Mouse (Mus musculus) embryonic facial prominence, embryonic 14.5 days (tissue): Measurements from ENCODE around the gene Gtf2ird1. TPM values are rescaled to one million over a fixed set of nuclear protein-coding genes. Genes with fewer than 3 reads are reported as not detected.

Experiments used
- ATAC-seq: fragments of 200-750 bp; cut with Nextera tagmentation; 2 replicates; pipeline ENCODE4 v1.8.0; 2017; ENCODE audit warnings: low read depth, moderate number of reproducible peaks, moderate TSS enrichment
- DNase-seq: peaks from one replicate; pipeline ENCODE4 v3.0.0-alpha.2; 2015; ENCODE audit warnings: low spot score
- H3K27ac ChIP-seq: fragments of 300-500 bp; sonication (generic); replicated peaks from 2 replicates; pipeline ENCODE4 v1.5.1; 2014; ENCODE audit warnings: low read depth, mild to moderate bottlenecking, low read length, moderate library complexity
- H3K27me3 ChIP-seq: fragments of 300-500 bp; sonication (generic); replicated peaks from 2 replicates; pipeline ENCODE4 v1.6.1; 2014; ENCODE audit warnings: low read length; ENCODE audit not compliant: control insufficient read depth, insufficient read depth
- H3K36me3 ChIP-seq: fragments of 300-500 bp; sonication (generic); 2 replicates; pipeline ENCODE4 v1.6.1; 2014; ENCODE audit warnings: low read length, mixed read lengths; ENCODE audit not compliant: control insufficient read depth, insufficient read depth
- H3K4me1 ChIP-seq: fragments of 300-500 bp; sonication (generic); 2 replicates; pipeline ENCODE4 v1.6.1; 2014; ENCODE audit warnings: antibody characterized with exemption, low read length; ENCODE audit not compliant: control insufficient read depth, insufficient read depth
- H3K4me2 ChIP-seq: fragments of 300-500 bp; sonication (generic); 2 replicates; pipeline ENCODE4 v1.6.1; 2014; ENCODE audit warnings: low read depth, mild to moderate bottlenecking, low read length, moderate library complexity, mixed read lengths
- H3K4me3 ChIP-seq: fragments of 300-500 bp; sonication (generic); 2 replicates; pipeline ENCODE4 v1.5.1; 2014; ENCODE audit warnings: low read depth, mild to moderate bottlenecking, low read length
- H3K9ac ChIP-seq: fragments of 300-500 bp; sonication (generic); 2 replicates; pipeline ENCODE4 v1.6.1; 2014; ENCODE audit warnings: low read depth, mild to moderate bottlenecking, low read length, moderate library complexity, mixed read lengths
- H3K9me3 ChIP-seq: fragments of 300-500 bp; sonication (generic); 2 replicates; pipeline ENCODE4 v1.6.1; 2016; ENCODE audit warnings: low read length; ENCODE audit not compliant: control insufficient read depth
- whole genome bisulfite sequencing: fragments of 180-500 bp; shearing (Covaris S2); extraction: QIAGEN DNeasy Blood & Tissue Kit; methylation state at CpG from one replicate; pipeline ENCODE4 v1.1.7; 2014; 5-methylcytosine and 5-hydroxymethylcytosine counted together
- microRNA-seq: library from miRNA; unstranded; fragments of <30 nt; microRNA quantifications from one replicate; pipeline ENCODE4, GENCODE M21; 2016; ENCODE audit warnings: borderline number of aligned reads
- polyA plus RNA-seq: library from polyadenylated mRNA; unstranded; fragments of >200 nt; fragmentation: Nextera tagmentation; extraction: Ambion mirVana; gene quantifications from 2 replicates; pipeline ENCODE4 v1.2.1, GENCODE M21; 2014

Gtf2ird1 gene
- polyA plus RNA-seq, 1 experiment from 2014 or later: 80.3 TPM

DNA sequence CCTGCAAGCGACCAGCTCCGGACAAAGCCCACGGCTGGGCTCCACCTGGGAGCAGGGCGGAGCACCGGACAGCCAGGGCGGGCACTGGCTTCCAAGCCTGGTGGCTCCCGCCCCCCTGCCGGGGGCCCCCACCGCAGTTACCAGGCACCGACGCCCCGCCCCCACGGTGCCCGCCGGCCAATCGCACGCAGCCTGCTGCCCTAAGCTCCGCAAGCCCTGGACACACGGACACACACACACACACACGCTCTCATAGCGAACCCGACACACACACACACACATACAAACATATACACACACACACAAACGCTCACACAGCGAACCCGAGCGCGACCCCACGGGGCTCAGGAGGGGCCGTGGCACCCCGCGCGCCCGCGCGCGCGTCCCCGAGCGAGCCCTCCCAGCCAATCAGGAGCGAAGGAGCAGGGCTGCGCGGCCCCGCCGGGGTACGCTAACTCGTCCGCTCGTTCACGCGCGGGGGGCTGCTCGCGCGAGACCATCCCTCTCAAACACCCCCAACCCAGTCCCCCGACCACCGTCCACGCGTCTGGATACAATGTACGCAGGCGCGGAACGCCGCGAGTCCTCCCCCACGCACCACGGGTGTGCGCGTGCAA, 143.0 kb downstream of the Gtf2ird1 start:
- peak; percentile 97 for DNase-seq

DNA sequence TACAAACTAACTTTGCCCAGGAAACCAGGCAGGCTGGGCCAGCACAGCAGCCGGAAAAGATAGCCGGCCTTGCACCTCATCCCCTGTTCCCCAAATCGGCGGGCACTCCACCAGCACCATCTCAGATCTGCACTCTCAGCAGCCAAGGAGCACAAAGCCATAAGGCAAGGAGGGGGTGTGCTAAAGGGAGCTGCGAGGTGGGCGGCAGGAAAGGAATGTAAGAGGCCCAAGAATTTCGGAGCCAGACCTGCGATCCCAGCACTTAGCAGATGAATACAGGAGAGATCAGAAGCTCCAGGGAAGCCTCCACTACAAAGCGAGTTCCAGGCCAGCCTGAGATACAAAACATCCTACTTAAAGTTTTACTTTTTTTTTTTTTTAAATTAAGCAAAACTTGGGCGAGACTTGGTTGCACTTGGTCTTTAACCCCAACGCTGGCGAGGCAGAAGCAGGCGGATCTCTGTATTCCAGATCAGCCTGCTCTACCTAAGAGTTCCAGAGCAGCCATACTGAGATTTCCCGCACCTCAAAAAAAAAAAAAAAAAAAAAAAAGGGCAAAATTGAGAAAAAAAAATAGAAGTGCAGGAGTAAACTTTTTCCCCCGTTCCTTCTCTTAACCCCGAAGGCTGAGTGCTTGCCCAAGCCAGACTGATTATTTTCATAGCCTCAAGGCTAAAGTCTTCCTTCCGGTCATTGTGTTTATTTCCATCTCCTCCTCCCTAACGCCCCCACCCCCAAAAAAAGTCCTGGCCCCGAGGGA, 143.6 kb downstream of the Gtf2ird1 start:
- Histone ChIP-seq H3K9me3 (no peaks in the 10 kb centered on the region), H3K9ac (peak overlapping the region; percentile 100), H3K27me3 (no peaks in the 10 kb centered on the region), H3K27ac (peak overlapping the region; percentile 100), H3K4me1 (peaks cover 24% of the 10 kb centered on the region), H3K36me3 (peaks cover 33% of the 10 kb centered on the region), H3K4me2 (peak overlapping the region; percentile 86), H3K4me3 (peak overlapping the region; percentile 78)
- DNase-seq (peak; percentile 55), ATAC-seq (no peak)
- WGBS: 4% methylated on average over 19 of the region's 19 CpGs

More for the DNA sequence above, 143.0 kb downstream of the Gtf2ird1 start:
- Histone ChIP-seq H3K27ac (peak overlapping the region; percentile 100), H3K9me3 (no peaks in the 10 kb centered on the region), H3K4me2 (peak overlapping the region; percentile 86), H3K27me3 (no peaks in the 10 kb centered on the region), H3K9ac (peak overlapping the region; percentile 100), H3K36me3 (peaks cover 28% of the 10 kb centered on the region), H3K4me3 (peak overlapping the region; percentile 78), H3K4me1 (peaks cover 24% of the 10 kb centered on the region)
- under 1% methylated on average over 38 of the region's 68 CpGs for WGBS
- ATAC-seq: peak; percentile 79

DNA sequence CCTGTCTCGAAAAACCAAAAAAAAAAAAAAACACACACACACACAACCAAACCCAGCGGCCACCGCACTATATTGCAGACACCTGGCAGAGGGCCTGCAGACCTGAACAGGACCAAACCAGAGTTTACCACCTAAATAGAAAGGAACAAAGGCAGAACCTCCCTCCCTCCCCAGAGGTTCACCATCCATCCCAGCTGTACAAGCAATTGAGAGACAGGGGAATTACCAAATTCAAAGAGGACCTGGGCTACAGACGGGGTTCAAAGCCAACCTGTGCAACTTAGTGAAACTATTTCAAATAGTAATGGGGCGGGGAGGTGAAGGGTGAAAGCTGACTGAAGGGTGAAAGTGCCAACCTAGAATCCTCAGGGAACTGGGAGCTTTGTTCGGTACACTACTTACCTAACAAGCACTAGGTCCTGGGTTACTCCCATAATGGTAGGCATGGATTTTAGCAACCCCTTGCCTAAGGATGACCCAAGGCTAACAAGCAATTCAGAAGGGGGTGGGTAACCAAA, 144.6 kb downstream of the Gtf2ird1 start:
- Histone ChIP-seq H3K4me2 (peak overlapping the region; percentile 86), H3K4me3 (peak overlapping the region; percentile 78), H3K36me3 (peaks cover 42% of the 10 kb centered on the region), H3K9me3 (no peaks in the 10 kb centered on the region), H3K27ac (peak overlapping the region; percentile 100), H3K4me1 (peaks cover 19% of the 10 kb centered on the region), H3K9ac (peak overlapping the region; percentile 100), H3K27me3 (no peaks in the 10 kb centered on the region)
- DNase-seq (no peak), ATAC-seq (no peak)
- WGBS: 54% methylated on average over 6 of the region's 6 CpGs

DNA sequence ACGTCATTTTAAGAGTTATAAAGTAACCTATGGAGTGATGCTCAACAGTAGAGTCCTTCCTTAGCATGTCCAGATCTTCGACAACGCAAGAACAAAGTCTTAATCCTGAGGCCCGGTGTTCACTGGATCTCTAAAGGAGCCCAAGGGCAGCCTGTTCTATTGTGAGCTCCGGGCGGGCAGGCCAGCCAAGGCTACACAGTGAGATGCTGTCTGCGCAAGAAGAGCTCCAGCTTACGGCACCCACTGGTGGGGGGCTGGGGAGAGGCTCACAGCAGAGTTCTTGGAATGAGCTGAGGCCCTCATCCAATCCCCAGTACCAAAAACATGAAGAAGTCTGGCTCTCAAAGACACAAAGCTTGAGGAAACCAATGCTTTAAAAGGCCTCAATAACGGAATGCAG, 146.3 kb downstream of the Gtf2ird1 start:
- no peak overlapping the region for H3K27ac ChIP-seq
- ATAC-seq (no peak), DNase-seq (no peak)
- H3K9ac ChIP-seq: no peak overlapping the region
- 95% methylated on average over 9 of the region's 9 CpGs for WGBS
- peaks cover 56% of the 10 kb centered on the region for H3K36me3 ChIP-seq
- H3K9me3 ChIP-seq: no peaks in the 10 kb centered on the region
- H3K4me1 ChIP-seq: peaks cover 10% of the 10 kb centered on the region; the same call in 1 of the 2 replicates
- H3K27me3 ChIP-seq: no peaks in the 10 kb centered on the region
- no peak overlapping the region for H3K4me3 ChIP-seq
- no peak overlapping the region for H3K4me2 ChIP-seq

DNA sequence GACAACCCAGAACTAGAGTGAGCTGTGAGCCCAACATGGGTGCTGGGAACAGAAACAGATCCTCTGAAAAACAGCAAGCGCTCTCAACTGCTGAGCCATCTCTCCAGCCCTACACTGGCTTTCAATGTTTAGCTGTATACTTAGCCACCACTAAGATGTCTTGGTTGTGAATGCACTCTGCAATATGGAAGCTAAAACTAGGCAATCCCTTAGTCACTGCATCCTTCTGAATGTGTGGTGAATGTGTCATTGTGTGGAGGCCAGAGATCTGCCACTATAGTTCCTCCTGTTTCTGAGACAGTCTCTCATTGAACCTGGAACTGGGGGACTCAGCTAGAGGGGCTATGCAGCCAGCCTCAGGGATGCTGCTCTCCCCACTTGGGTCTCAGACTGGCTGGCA, 147.2 kb downstream of the Gtf2ird1 start:
- Histone ChIP-seq H3K9ac (no peak overlapping the region), H3K27me3 (no peaks in the 10 kb centered on the region), H3K4me1 (peaks cover 10% of the 10 kb centered on the region; the same call in 1 of the 2 replicates), H3K9me3 (no peaks in the 10 kb centered on the region), H3K36me3 (peaks cover 63% of the 10 kb centered on the region), H3K4me3 (no peak overlapping the region), H3K4me2 (no peak overlapping the region), H3K27ac (no peak overlapping the region)
- ATAC-seq (no peak), DNase-seq (no peak)
- 94% methylated on average over 1 of the region's 1 CpGs for WGBS

Small RNA genes within 50 kb of the gene (microRNA-seq; reads per million reads assigned to microRNA genes)
- gene Gm26340 (not detected), gene Mir3965 (not detected)

Other genes with a start within 250 kb of the Gtf2ird1 start
- gene Ncf1, start 227.1 kb downstream of the Gtf2ird1 start, polyA plus RNA-seq: 7.2 TPM in 2 replicates
- gene Gtf2i, start 142.0 kb downstream of the Gtf2ird1 start, polyA plus RNA-seq: 141 and 168 TPM in 2 replicates
- 4.1 and 4.7 TPM in 2 replicates for gene Clip2, start 95.7 kb upstream of the Gtf2ird1 start, polyA plus RNA-seq
- gene Syna, start 103.5 kb upstream of the Gtf2ird1 start, polyA plus RNA-seq: 0.09 and 0.24 TPM in 2 replicates
- 224 and 240 TPM in 2 replicates for gene Rfc2, start 124.7 kb upstream of the Gtf2ird1 start, polyA plus RNA-seq
- 2.8 and 4.5 TPM in 2 replicates for gene Lat2, start 158.3 kb upstream of the Gtf2ird1 start, polyA plus RNA-seq
- gene Eif4h, start 182.8 kb upstream of the Gtf2ird1 start, polyA plus RNA-seq: 365 and 410 TPM in 2 replicates
- 6.2 and 8.5 TPM in 2 replicates for gene Limk1, start 231.9 kb upstream of the Gtf2ird1 start, polyA plus RNA-seq